Mouse (Mus musculus) stomach, embryonic 14.5 days (tissue): Measurements from ENCODE around the gene Edem2. TPM values are rescaled to one million over a fixed set of nuclear protein-coding genes. Genes with fewer than 3 reads are reported as not detected.
"Not testable (repeated sequence)": the region's sequence is repeated elsewhere in the genome, so short reads cannot be mapped to it uniquely, and the experiment has no call there.

Experiments
- ATAC-seq: fragments of 200-750 bp; cut with Nextera tagmentation; 2 replicates; pipeline ENCODE4 v1.8.0; 2017; ENCODE audit warnings: low read depth, moderate TSS enrichment; ENCODE audit not compliant: insufficient number of reproducible peaks, insufficient read depth, low FRiP score
- H3K27ac ChIP-seq: fragments of 300-500 bp; sonication (generic); 2 replicates; pipeline ENCODE4 v1.5.1; 2014; ENCODE audit warnings: mild to moderate bottlenecking, low read length, moderate library complexity, mixed read lengths
- H3K27me3 ChIP-seq: fragments of 300-500 bp; sonication (generic); 2 replicates; pipeline ENCODE4 v1.6.1; 2014; ENCODE audit warnings: low read length, control low read depth, mixed read lengths; ENCODE audit not compliant: control insufficient read depth, insufficient read depth
- H3K36me3 ChIP-seq: fragments of 300-500 bp; sonication (generic); 2 replicates; pipeline ENCODE4 v1.6.1; 2014; ENCODE audit warnings: mild to moderate bottlenecking, control low read depth, low read length, moderate library complexity, mixed read lengths; ENCODE audit not compliant: control insufficient read depth, insufficient read depth
- H3K4me1 ChIP-seq: fragments of 300-500 bp; sonication (generic); 2 replicates; pipeline ENCODE4 v1.6.1; 2014; ENCODE audit warnings: low read length, control low read depth, mixed read lengths; ENCODE audit not compliant: control insufficient read depth, insufficient read depth
- H3K4me2 ChIP-seq: fragments of 300-500 bp; sonication (generic); replicated peaks from 2 replicates; pipeline ENCODE4 v1.6.1; 2014; ENCODE audit warnings: low read depth, low read length, control low read depth
- H3K4me3 ChIP-seq: fragments of 300-500 bp; sonication (generic); 2 replicates; pipeline ENCODE4 v1.5.1; 2014; ENCODE audit warnings: low read depth, low read length, control low read depth
- H3K9ac ChIP-seq: fragments of 300-500 bp; sonication (generic); replicated peaks from 2 replicates; pipeline ENCODE4 v1.6.1; 2014; ENCODE audit warnings: low read depth, mild to moderate bottlenecking, control low read depth, low read length, moderate library complexity, mixed read lengths
- H3K9me3 ChIP-seq: fragments of 300-500 bp; sonication (generic); 2 replicates; pipeline ENCODE4 v1.6.1; 2016; ENCODE audit warnings: low read depth, low read length, control low read depth; ENCODE audit not compliant: control insufficient read depth
- WGBS: fragments of 180-500 bp; shearing (Covaris S2); extraction: QIAGEN DNeasy Blood & Tissue Kit; methylation state at CpG from one replicate; pipeline ENCODE4 v1.1.7; 2014; 5-methylcytosine and 5-hydroxymethylcytosine counted together
- polyA plus RNA-seq: library from polyadenylated mRNA; unstranded; fragments of >200 nt; fragmentation: Nextera tagmentation; extraction: Ambion mirVana; gene quantifications from 2 replicates; pipeline ENCODE4 v1.2.1, GENCODE M21; 2014

The Edem2 gene
- polyA plus RNA-seq, 1 experiment from 2014 or later = 41.6 TPM

DNA sequence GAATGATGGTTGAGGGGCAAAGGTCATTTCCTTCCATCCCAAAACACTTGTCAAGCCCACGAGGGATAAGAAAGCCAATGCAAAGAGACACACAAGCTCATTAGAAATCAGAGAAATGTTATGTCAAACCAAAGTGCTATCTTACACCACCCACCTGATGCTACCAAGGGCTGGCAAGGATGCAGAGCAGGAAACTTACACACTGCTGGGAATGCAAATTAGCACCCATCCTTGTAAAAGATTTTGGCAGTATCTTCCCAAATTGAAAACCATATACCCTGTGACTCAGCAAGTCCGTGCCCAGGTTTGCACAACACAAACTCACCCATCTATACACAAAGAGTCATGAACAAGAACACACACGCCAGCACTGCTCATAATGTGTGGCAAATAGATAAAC is 16.2 kb upstream of the Edem2 start:
- ATAC-seq = no peak
- Histone ChIP-seq H3K9me3 (no peaks in the 10 kb centered on the region), H3K9ac (no peak overlapping the region), H3K4me2 (no peak overlapping the region), H3K4me1 (no peaks in the 10 kb centered on the region), H3K4me3 (no peak overlapping the region), H3K27me3 (no peaks in the 10 kb centered on the region), H3K36me3 (no peaks in the 10 kb centered on the region), H3K27ac (no peak overlapping the region)
- 41% methylated on average over 3 of the region's 3 CpGs for WGBS

DNA sequence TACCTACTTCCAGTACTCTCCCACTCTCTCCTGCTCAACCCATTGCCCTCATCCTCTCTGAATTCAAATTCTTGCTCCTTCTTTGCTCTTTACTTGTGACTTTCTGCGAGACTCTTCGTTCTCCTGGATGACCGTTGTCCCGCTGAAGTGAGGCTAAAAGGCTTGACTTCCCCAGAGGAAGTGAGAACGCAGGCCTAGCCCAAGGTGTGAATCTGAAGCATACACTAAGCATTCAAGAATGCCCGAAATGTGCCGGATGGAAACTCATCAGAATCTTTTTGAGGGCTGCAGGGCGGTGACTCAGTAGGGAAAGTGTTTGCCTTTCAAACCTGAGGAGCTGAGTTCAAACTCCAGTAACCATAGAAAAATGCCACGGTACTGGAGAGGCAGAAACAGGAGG is 14.1 kb upstream of the Edem2 start:
- no peak for ATAC-seq
- Histone ChIP-seq H3K36me3 (no peaks in the 10 kb centered on the region), H3K4me3 (no peak overlapping the region), H3K27ac (0 out of 2 replicates have a peak overlapping the region, but pooled peaks have one; percentile 27), H3K4me1 (no peaks in the 10 kb centered on the region), H3K9me3 (no peaks in the 10 kb centered on the region), H3K27me3 (no peaks in the 10 kb centered on the region), H3K9ac (no peak overlapping the region), H3K4me2 (no peak overlapping the region)
- 81% methylated on average over 9 of the region's 9 CpGs for WGBS

- Histone ChIP-seq H3K9ac (no peak overlapping the region), H3K4me2 (no peak overlapping the region), H3K9me3 (no peaks in the 10 kb centered on the region), H3K4me1 (no peaks in the 10 kb centered on the region), H3K36me3 (no peaks in the 10 kb centered on the region), H3K4me3 (no peak overlapping the region), H3K27ac (0 out of 2 replicates have a peak overlapping the region, but pooled peaks have one; percentile 27), H3K27me3 (no peaks in the 10 kb centered on the region)
- WGBS = 67% methylated on average over 12 of the region's 12 CpGs
- peak; percentile 42; the same call in 1 of the 2 replicates for ATAC-seq
Observed at GRCm38 (mm10) chr2:155742931-155743337, 13.7 kb upstream of the Edem2 start.

DNA sequence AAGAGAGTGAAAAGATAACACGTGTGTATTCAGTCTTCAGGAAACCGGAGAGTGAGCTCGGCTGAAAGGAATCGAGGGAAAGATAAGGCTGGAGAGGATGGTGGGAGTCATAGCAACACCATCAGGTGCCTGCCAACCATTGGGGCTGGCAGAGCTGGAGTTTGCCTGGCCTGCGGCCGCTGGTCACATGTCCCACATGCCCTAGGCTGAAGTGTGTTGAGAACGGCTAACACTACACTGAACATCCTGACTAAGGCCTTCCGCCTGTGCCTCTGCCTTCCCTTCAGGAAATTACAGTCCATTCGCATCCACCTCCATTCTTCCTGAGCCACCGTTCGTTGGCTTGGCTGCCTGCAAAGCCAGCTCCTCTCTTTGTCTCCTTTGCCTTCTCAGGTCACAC is 12.9 kb upstream of the Edem2 start:
- ATAC-seq = no peak
- H3K27ac ChIP-seq = no peak overlapping the region
- 64% methylated on average over 11 of the region's 11 CpGs for WGBS
- H3K9ac ChIP-seq = no peak overlapping the region
- no peaks in the 10 kb centered on the region for H3K36me3 ChIP-seq
- H3K4me3 ChIP-seq = no peak overlapping the region
- H3K4me2 ChIP-seq = no peak overlapping the region
- H3K9me3 ChIP-seq = no peaks in the 10 kb centered on the region
- no peaks in the 10 kb centered on the region for H3K27me3 ChIP-seq
- no peaks in the 10 kb centered on the region for H3K4me1 ChIP-seq

DNA sequence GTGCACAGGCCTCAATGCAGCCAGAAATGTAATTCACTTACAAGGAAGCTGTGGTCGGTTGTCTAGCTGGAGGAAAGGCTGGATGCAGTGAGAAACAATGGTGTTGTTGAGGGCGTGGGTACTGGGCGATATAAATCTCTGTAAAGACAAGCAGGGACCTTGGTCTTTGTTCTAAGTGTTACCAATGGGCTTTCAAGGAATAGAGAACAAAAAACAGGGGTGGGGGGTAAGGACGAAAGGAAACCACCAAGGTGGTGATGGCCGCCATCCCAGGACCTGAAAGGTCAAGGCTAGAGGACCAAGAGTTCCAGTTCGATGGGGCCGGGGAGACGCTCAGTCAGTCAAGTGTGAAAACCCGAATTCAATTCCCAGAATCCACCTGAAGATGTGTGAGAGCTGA is 8.5 kb upstream of the Edem2 start:
- 70% methylated on average over 9 of the region's 9 CpGs for WGBS
- no peak overlapping the region for H3K9ac ChIP-seq
- no peak overlapping the region for H3K4me3 ChIP-seq
- no peak for ATAC-seq
- no peak overlapping the region for H3K4me2 ChIP-seq
- H3K9me3 ChIP-seq = no peaks in the 10 kb centered on the region
- no peaks in the 10 kb centered on the region for H3K4me1 ChIP-seq
- H3K36me3 ChIP-seq = no peaks in the 10 kb centered on the region
- H3K27ac ChIP-seq = no peak overlapping the region
- no peaks in the 10 kb centered on the region for H3K27me3 ChIP-seq

DNA sequence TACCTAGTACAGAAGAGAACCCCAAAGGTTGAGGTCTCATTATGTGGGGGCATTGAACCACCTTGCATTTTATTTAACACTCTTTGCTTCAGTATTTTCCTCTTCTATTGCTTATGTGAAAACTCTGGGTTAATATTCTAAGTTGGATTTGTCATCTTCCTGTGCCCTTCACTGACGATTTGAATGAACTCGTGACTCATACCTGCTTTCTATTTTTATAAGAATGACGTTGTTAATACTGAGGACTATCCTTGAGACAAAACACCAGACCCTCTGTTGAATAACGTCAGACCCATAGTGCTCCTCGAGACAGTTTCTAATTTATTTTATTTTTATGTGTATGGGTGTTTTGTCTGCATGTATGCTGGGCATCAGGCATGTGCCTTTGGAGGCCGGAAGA is 7.7 kb upstream of the Edem2 start:
- 71% methylated on average over 6 of the region's 6 CpGs for WGBS
- no peak overlapping the region for H3K27ac ChIP-seq
- H3K9me3 ChIP-seq = no peaks in the 10 kb centered on the region
- no peak overlapping the region for H3K4me3 ChIP-seq
- no peak overlapping the region for H3K9ac ChIP-seq
- no peaks in the 10 kb centered on the region for H3K27me3 ChIP-seq
- H3K36me3 ChIP-seq = no peaks in the 10 kb centered on the region
- ATAC-seq = no peak
- H3K4me2 ChIP-seq = no peak overlapping the region
- no peaks in the 10 kb centered on the region for H3K4me1 ChIP-seq

- ATAC-seq = not testable (repeated sequence)
Observed at GRCm38 (mm10) chr2:155735766-155736165, 6.5 kb upstream of the Edem2 start, which contains the start of gene Gm17581. Gene Gm17581 (minus strand): TSS chr2:155735866.

GRCm38 (mm10) chr2:155735080-155735479 is 5.8 kb upstream of the Edem2 start:
- no peaks in the 10 kb centered on the region for H3K36me3 ChIP-seq
- no peaks in the 10 kb centered on the region for H3K4me1 ChIP-seq
- no peaks in the 10 kb centered on the region for H3K9me3 ChIP-seq
- no peak overlapping the region for H3K9ac ChIP-seq
- no peak for ATAC-seq
- no peak overlapping the region for H3K27ac ChIP-seq
- 59% methylated on average over 5 of the region's 5 CpGs for WGBS
- no peak overlapping the region for H3K4me2 ChIP-seq
- no peaks in the 10 kb centered on the region for H3K27me3 ChIP-seq
- H3K4me3 ChIP-seq = no peak overlapping the region

More at GRCm38 (mm10) chr2:155735766-155736165, 6.5 kb upstream of the Edem2 start, which contains the start of gene Gm17581:
- not testable (repeated sequence) for H3K4me2 ChIP-seq, H3K27ac ChIP-seq, H3K4me1 ChIP-seq, H3K4me3 ChIP-seq, H3K27me3 ChIP-seq, H3K9ac ChIP-seq, H3K36me3 ChIP-seq, H3K9me3 ChIP-seq
- WGBS = 82% methylated on average over 5 of the region's 5 CpGs

GRCm38 (mm10) chr2:155728742-155729141 is 533 bp downstream of the Edem2 start:
- Histone ChIP-seq H3K36me3 (no peaks in the 10 kb centered on the region), H3K4me2 (peak overlapping the region; percentile 67), H3K27ac (no peak overlapping the region), H3K9me3 (no peaks in the 10 kb centered on the region), H3K27me3 (no peaks in the 10 kb centered on the region), H3K4me1 (peaks cover 7% of the 10 kb centered on the region; the same call in 1 of the 2 replicates), H3K9ac (peak overlapping the region; percentile 57; the same call in 1 of the 2 replicates), H3K4me3 (peak overlapping the region; percentile 69)
- 3% methylated on average over 15 of the region's 15 CpGs for WGBS
- peak; percentile 11; the same call in 1 of the 2 replicates for ATAC-seq
